Mouse (Mus musculus): ENCODE measurements around the gene Gfod2.
A peak's percentile ranks its signal among the peaks of the same experiment; 100 is the strongest.

Gene Gfod2

GRCm38 (mm10) chr8:105757796-105758276 is 628 bp downstream of the Gfod2 start:
- no peak for DNase-seq (ENCODE audit: low spot score)

- DNase-seq (ENCODE audit: low spot score), result no peak
Measured at GRCm38 (mm10) chr8:105754688-105755087, 3.8 kb downstream of the Gfod2 start.

- DNase-seq (ENCODE audit: low spot score), result no peak
Measured at GRCm38 (mm10) chr8:105753916-105754315, 4.5 kb downstream of the Gfod2 start.

GRCm38 (mm10) chr8:105750606-105751005 is 7.9 kb downstream of the Gfod2 start:
- no peak for DNase-seq (ENCODE audit: low spot score)

- no peak for DNase-seq (ENCODE audit: low spot score)
Measured at GRCm38 (mm10) chr8:105743301-105743700, 15.2 kb downstream of the Gfod2 start.

- DNase-seq (ENCODE audit: low spot score), result no peak
Measured at GRCm38 (mm10) chr8:105739216-105739615, 19.2 kb downstream of the Gfod2 start.

- no peak for DNase-seq (ENCODE audit: low spot score)
Measured at GRCm38 (mm10) chr8:105732186-105732585, 26.3 kb downstream of the Gfod2 start.

- no peak for DNase-seq (ENCODE audit: low spot score)
Measured at GRCm38 (mm10) chr8:105727397-105728124, 30.9 kb downstream of the Gfod2 start.

GRCm38 (mm10) chr8:105725726-105726125 is 32.7 kb downstream of the Gfod2 start:
- DNase-seq (ENCODE audit: low spot score), result no peak

GRCm38 (mm10) chr8:105722861-105723260 is 35.6 kb downstream of the Gfod2 start:
- no peak for DNase-seq (ENCODE audit: low spot score)

GRCm38 (mm10) chr8:105719637-105720036 is 38.8 kb downstream of the Gfod2 start:
- no peak for DNase-seq (ENCODE audit: low spot score)

- no peak for DNase-seq (ENCODE audit: low spot score)
Measured at GRCm38 (mm10) chr8:105716302-105716945, 42.0 kb downstream of the Gfod2 start.

GRCm38 (mm10) chr8:105715042-105715441 is 43.4 kb downstream of the Gfod2 start:
- no peak for DNase-seq (ENCODE audit: low spot score)

- DNase-seq (ENCODE audit: low spot score), result peak; percentile 69
Measured at GRCm38 (mm10) chr8:105714139-105714538, 44.3 kb downstream of the Gfod2 start.

- DNase-seq (ENCODE audit: low spot score), result no peak
Measured at GRCm38 (mm10) chr8:105712286-105712685, 46.2 kb downstream of the Gfod2 start.

- no peak for DNase-seq (ENCODE audit: low spot score)
Measured at GRCm38 (mm10) chr8:105709317-105709716, 49.1 kb downstream of the Gfod2 start.

GRCm38 (mm10) chr8:105708675-105709074 is 49.8 kb downstream of the Gfod2 start:
- DNase-seq (ENCODE audit: low spot score), result no peak

GRCm38 (mm10) chr8:105707498-105708403 is 50.7 kb downstream of the Gfod2 start, which contains the start of the genes 4933405L10Rik and Enkd1:
Gene 4933405L10Rik, plus strand, starts transcription at chr8:105707655.
Gene Enkd1, minus strand, starts transcription at chr8:105708210.
- peak; percentile 76 for DNase-seq (ENCODE audit: low spot score)

- no peak for DNase-seq (ENCODE audit: low spot score)
Measured at GRCm38 (mm10) chr8:105706426-105706825, 52.0 kb downstream of the Gfod2 start.

GRCm38 (mm10) chr8:105704955-105705354 is 53.5 kb downstream of the Gfod2 start:
- DNase-seq (ENCODE audit: low spot score), result no peak

GRCm38 (mm10) chr8:105704146-105704812 is 54.2 kb downstream of the Gfod2 start:
- DNase-seq (ENCODE audit: low spot score), result no peak
